Mouse (Mus musculus) ES-E14 (cell line): ENCODE results near the gene Skap2.

Experiments used
- CHD2 ChIP-seq: IDR thresholded peaks from 2 replicates; pipeline ENCODE4 v1.6.1; 2014; ENCODE audit warnings: mild to moderate bottlenecking, low read depth, low read length, inconsistent platforms
- HCFC1 ChIP-seq: IDR thresholded peaks from 2 replicates; pipeline ENCODE4 v1.6.1; 2012; ENCODE audit warnings: low read length, inconsistent platforms, borderline replicate concordance; ENCODE audit not compliant: insufficient read depth
- ZNF384 ChIP-seq: IDR thresholded peaks from 2 replicates; pipeline ENCODE4 v1.6.1; 2012; ENCODE audit warnings: low read depth, low read length, inconsistent platforms

DNA sequence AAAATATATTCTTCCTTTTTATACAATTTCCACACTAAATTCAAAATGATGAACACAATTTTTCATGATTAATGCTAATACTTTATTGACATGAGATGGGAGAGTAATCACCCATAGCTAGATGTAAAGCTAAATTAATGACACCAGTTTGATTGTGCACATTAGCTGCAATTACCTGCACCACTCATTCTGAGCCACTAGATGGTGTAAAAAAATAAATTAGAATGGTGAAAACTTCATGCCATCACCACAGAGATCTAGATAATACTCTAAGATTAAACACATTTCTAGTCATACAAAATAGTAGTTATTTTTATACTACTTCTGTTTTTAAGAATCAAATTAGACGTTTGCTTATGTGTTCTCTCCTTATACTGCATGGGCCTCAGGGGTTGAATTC, 141.2 kb downstream of the Skap2 start:
- TF ChIP-seq ZNF384 = no peak
- TF ChIP-seq CHD2 = no peak
- no peak for TF ChIP-seq HCFC1
